Mouse (Mus musculus) MEL (cell line): Measurements from ENCODE around the gene Rtraf.

Source experiments
- CHD2 ChIP-seq: IDR thresholded peaks from 2 replicates; pipeline ENCODE4 v1.6.1; 2011; ENCODE audit warnings: low read length, improper control_type of control experiment
- CTCF ChIP-seq, 3 experiments: IDR thresholded peaks in 2 of 3; conservative IDR thresholded peaks in 1 of 3; 2 replicates each; pipeline ENCODE4 v1.5.1; 2011 to 2012; ENCODE audit warnings: low read length in 3 of 3, low read depth in 2 of 3, mild to moderate bottlenecking in 2 of 3, improper control_type of control experiment in 1 of 3, inconsistent platforms in 1 of 3, mixed read lengths in 1 of 3, moderate library complexity in 1 of 3; ENCODE audit not compliant: control insufficient read depth in 1 of 3, insufficient read depth in 1 of 3, poor library complexity in 1 of 3, severe bottlenecking in 1 of 3
- SMC3 ChIP-seq: IDR thresholded peaks from 2 replicates; pipeline ENCODE4 v1.6.1; 2011; ENCODE audit warnings: low read depth, low read length, improper control_type of control experiment
- TCF12 ChIP-seq: IDR thresholded peaks from 2 replicates; pipeline ENCODE4 v1.6.1; 2014; ENCODE audit warnings: low read depth, mild to moderate bottlenecking, inconsistent platforms, low read length, improper control_type of control experiment, moderate library complexity
- ZNF384 ChIP-seq: IDR thresholded peaks from 2 replicates; pipeline ENCODE4 v1.6.1; 2012; ENCODE audit warnings: low read depth, mild to moderate bottlenecking, inconsistent platforms, low read length, improper control_type of control experiment

DNA sequence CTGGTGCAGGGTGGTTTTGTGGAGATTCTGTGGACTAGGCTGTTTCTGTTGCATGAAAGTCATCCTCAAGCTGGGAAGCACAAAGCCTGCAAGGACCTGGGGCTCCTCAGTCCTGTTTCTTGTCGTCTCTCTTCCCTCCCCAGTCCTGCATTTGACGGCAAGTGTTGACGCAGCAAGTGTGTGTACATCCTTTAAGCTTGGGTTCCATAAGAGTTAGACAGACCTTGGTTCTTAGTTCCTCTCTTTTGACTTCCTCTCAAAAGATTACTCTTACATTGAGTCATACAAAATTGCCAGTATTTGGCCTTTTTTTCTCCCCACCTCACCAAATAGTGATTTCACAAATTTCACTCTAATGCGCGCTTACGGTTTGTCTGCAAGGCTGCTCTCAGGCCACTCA, 46.3 kb downstream of the Rtraf start:
- no peak for TF ChIP-seq SMC3
- TF ChIP-seq TCF12 = no peak
- TF ChIP-seq ZNF384 = no peak
- TF ChIP-seq CTCF (IDR thresholded peaks at IDR 0.05 in 2 of 3, conservative IDR thresholded peaks at IDR 0.05 in 1 of 3; ENCODE audit: control insufficient read depth in 1 of 3, insufficient read depth in 1 of 3, low read depth in 2 of 3, low read length in 3 of 3, poor library complexity in 1 of 3, severe bottlenecking in 1 of 3) = no peak
- TF ChIP-seq CHD2 = no peak
